Mouse (Mus musculus): Measurements from ENCODE around the gene F11. TPM values are rescaled to one million over a fixed set of nuclear protein-coding genes. Genes with fewer than 3 reads are reported as not detected.
A peak's percentile ranks its signal among the peaks of the same experiment; 100 is the strongest.

F11 gene
- polyA plus RNA-seq, 1 experiment from 2014 or later, result not detected

GRCm38 (mm10) chr8:45202476-45202875 lies 59.4 kb downstream of the F11 start:
- peaks cover 6% of the 10 kb centered on the region; the same call in 1 of the 2 replicates for H3K4me1 ChIP-seq (replicated peaks; ENCODE audit: control insufficient read depth, insufficient read depth, low read length)
- WGBS, result 13% methylated on average over 6 of the region's 6 CpGs
- no peaks in the 10 kb centered on the region for H3K27me3 ChIP-seq (replicated peaks; ENCODE audit: control insufficient read depth, insufficient read depth, low read length)
- no peaks in the 10 kb centered on the region for H3K9me3 ChIP-seq (ENCODE audit: control insufficient read depth, low read length)
- H3K4me3 ChIP-seq (replicated peaks; ENCODE audit: low read length), result no peak overlapping the region
- no peak overlapping the region for H3K27ac ChIP-seq (ENCODE audit: low read length)
- no peaks in the 10 kb centered on the region for H3K36me3 ChIP-seq (ENCODE audit: control insufficient read depth, insufficient read depth)
- H3K4me2 ChIP-seq (ENCODE audit: low read length), result no peak overlapping the region
- H3K9ac ChIP-seq (replicated peaks; ENCODE audit: low read depth, low read length), result no peak overlapping the region
- peak; percentile 61 for ATAC-seq

DNA sequence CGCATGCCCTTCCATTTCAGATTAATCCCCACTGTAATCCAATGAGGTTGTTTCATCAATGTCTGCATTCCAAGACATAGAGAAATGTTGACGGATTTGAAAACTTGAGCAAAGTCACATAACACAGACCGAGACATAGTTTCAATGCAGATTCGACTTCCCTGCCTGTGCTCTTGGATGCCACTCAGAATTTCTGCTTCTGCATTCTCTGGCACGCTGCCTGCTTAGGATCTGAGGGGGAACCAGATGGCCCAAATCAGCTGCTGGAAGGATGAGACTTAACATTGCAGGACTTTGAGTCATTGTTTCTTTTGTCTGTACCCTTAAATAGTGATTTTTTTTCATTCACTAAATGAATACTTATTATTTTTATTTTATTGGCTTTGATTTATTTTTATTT lies 60.2 kb downstream of the F11 start:
- Histone ChIP-seq H3K27ac (ENCODE audit: low read length) (no peak overlapping the region), H3K9me3 (ENCODE audit: control insufficient read depth, low read length) (no peaks in the 10 kb centered on the region), H3K4me3 (replicated peaks; ENCODE audit: low read length) (no peak overlapping the region), H3K4me1 (replicated peaks; ENCODE audit: control insufficient read depth, insufficient read depth, low read length) (peaks cover 6% of the 10 kb centered on the region; the same call in 1 of the 2 replicates), H3K9ac (replicated peaks; ENCODE audit: low read depth, low read length) (no peak overlapping the region), H3K36me3 (ENCODE audit: control insufficient read depth, insufficient read depth) (no peaks in the 10 kb centered on the region), H3K4me2 (ENCODE audit: low read length) (no peak overlapping the region), H3K27me3 (replicated peaks; ENCODE audit: control insufficient read depth, insufficient read depth, low read length) (no peaks in the 10 kb centered on the region)
- 61% methylated on average over 5 of the region's 5 CpGs for WGBS
- ATAC-seq, result peak; percentile 65

GRCm38 (mm10) chr8:45197294-45197693 lies 64.5 kb downstream of the F11 start:
- Histone ChIP-seq H3K4me1 (replicated peaks; ENCODE audit: control insufficient read depth, insufficient read depth, low read length) (peaks cover 3% of the 10 kb centered on the region; the same call in 1 of the 2 replicates), H3K9me3 (ENCODE audit: control insufficient read depth, low read length) (no peaks in the 10 kb centered on the region), H3K9ac (replicated peaks; ENCODE audit: low read depth, low read length) (no peak overlapping the region), H3K27ac (ENCODE audit: low read length) (no peak overlapping the region), H3K36me3 (ENCODE audit: control insufficient read depth, insufficient read depth) (no peaks in the 10 kb centered on the region), H3K4me2 (ENCODE audit: low read length) (no peak overlapping the region), H3K27me3 (replicated peaks; ENCODE audit: control insufficient read depth, insufficient read depth, low read length) (no peaks in the 10 kb centered on the region), H3K4me3 (replicated peaks; ENCODE audit: low read length) (no peak overlapping the region)
- peak; percentile 66; the same call in 1 of the 2 replicates for ATAC-seq
- 62% methylated on average over 5 of the region's 5 CpGs for WGBS

DNA sequence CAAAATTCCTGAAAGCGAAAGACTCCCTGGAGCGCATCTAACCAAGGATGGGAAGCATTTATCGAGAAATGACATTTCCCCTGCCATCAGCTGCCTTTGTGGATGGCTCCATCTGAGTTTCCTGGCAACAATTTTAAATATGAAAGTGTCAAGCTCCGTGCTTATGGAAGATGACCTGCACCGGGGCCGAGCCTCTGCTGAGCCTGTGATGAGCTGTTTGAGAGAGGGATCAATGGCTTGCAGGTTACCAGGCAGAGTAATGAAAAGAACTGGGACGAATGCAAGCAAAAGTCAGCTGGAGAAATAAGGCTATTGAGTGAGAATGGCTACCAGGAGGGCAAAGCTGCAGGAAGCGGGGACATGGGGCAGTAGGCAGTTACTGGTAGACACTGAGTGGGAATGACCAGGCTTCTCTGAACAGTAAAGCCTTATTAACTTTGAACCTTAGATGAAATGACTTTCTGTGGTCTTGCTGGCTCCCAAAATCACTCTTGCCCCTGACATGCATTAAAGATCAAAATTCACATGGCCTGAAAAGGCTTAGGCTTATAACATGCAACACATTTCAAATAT lies 65.8 kb downstream of the F11 start:
- no peak for ATAC-seq
- Histone ChIP-seq H3K36me3 (ENCODE audit: control insufficient read depth, insufficient read depth) (no peaks in the 10 kb centered on the region), H3K4me1 (replicated peaks; ENCODE audit: control insufficient read depth, insufficient read depth, low read length) (no peaks in the 10 kb centered on the region), H3K4me3 (replicated peaks; ENCODE audit: low read length) (no peak overlapping the region), H3K4me2 (ENCODE audit: low read length) (no peak overlapping the region), H3K9ac (replicated peaks; ENCODE audit: low read depth, low read length) (no peak overlapping the region), H3K9me3 (ENCODE audit: control insufficient read depth, low read length) (no peaks in the 10 kb centered on the region), H3K27ac (ENCODE audit: low read length) (no peak overlapping the region), H3K27me3 (replicated peaks; ENCODE audit: control insufficient read depth, insufficient read depth, low read length) (no peaks in the 10 kb centered on the region)
- 77% methylated on average over 8 of the region's 8 CpGs for WGBS

Other genes with a start within 250 kb of the F11 start
- gene Mtnr1a, start 192.9 kb downstream of the F11 start, polyA plus RNA-seq (2015; fragmentation: Nextera tagmentation; extraction: Ambion mirVana), result 0.35 TPM in 1 of 2 replicates, not detected in the other
- gene Klkb1, start 32.8 kb upstream of the F11 start, polyA plus RNA-seq (2015; fragmentation: Nextera tagmentation; extraction: Ambion mirVana), result 0.06 TPM in 1 of 2 replicates, not detected in the other
- not detected in 2 replicates for gene Gm45753, start 46.4 kb upstream of the F11 start, polyA plus RNA-seq (2015; fragmentation: Nextera tagmentation; extraction: Ambion mirVana)
- gene Cyp4v3, start 71.2 kb upstream of the F11 start, polyA plus RNA-seq (2015; fragmentation: Nextera tagmentation; extraction: Ambion mirVana), result 0.85 and 0.94 TPM in 2 replicates
- 4.5 and 5.7 TPM in 2 replicates for gene Fam149a, start 120.3 kb upstream of the F11 start, polyA plus RNA-seq (2015; fragmentation: Nextera tagmentation; extraction: Ambion mirVana)
- gene Tlr3, start 149.0 kb upstream of the F11 start, polyA plus RNA-seq (2015; fragmentation: Nextera tagmentation; extraction: Ambion mirVana), result 0.98 and 0.99 TPM in 2 replicates
- 79.8 and 92.6 TPM in 2 replicates for gene Sorbs2, start 245.8 kb upstream of the F11 start, polyA plus RNA-seq (2015; fragmentation: Nextera tagmentation; extraction: Ambion mirVana)